Mouse (Mus musculus): ENCODE measurements around the gene Wdr4. TPM values are rescaled to one million over a fixed set of nuclear protein-coding genes. Genes with fewer than 3 reads are reported as not detected.

Wdr4 gene
- polyA plus RNA-seq, 1 experiment from 2014 or later, result 35.2 TPM

GRCm38 (mm10) chr17:31487433-31488060 lies 32.2 kb downstream of the Wdr4 start:
- no peaks in the 10 kb centered on the region for H3K27me3 ChIP-seq
- H3K9ac ChIP-seq, result no peak overlapping the region
- WGBS, result 32% methylated on average over 6 of the region's 6 CpGs
- H3K27ac ChIP-seq, result no peak overlapping the region
- peaks cover 3% of the 10 kb centered on the region; the same call in 1 of the 2 replicates for H3K4me1 ChIP-seq
- no peak for ATAC-seq (ENCODE audit: insufficient number of reproducible peaks, low FRiP score, low TSS enrichment, low read depth)
- H3K4me3 ChIP-seq, result no peak overlapping the region
- H3K4me2 ChIP-seq, result no peak overlapping the region
- H3K36me3 ChIP-seq, result no peaks in the 10 kb centered on the region
- H3K9me3 ChIP-seq, result no peaks in the 10 kb centered on the region

- 65% methylated on average over 10 of the region's 10 CpGs for WGBS
- no peak for ATAC-seq (ENCODE audit: insufficient number of reproducible peaks, low FRiP score, low TSS enrichment, low read depth)
- no peak overlapping the region for H3K27ac ChIP-seq
Observed at GRCm38 (mm10) chr17:31486616-31487198, 33.1 kb downstream of the Wdr4 start.

GRCm38 (mm10) chr17:31479108-31479844 lies 40.5 kb downstream of the Wdr4 start:
- Histone ChIP-seq H3K4me2 (no peak overlapping the region), H3K27me3 (no peaks in the 10 kb centered on the region), H3K36me3 (peaks cover 19% of the 10 kb centered on the region; the same call in 1 of the 2 replicates), H3K4me1 (no peaks in the 10 kb centered on the region), H3K9me3 (no peaks in the 10 kb centered on the region), H3K27ac (no peak overlapping the region), H3K4me3 (no peak overlapping the region), H3K9ac (no peak overlapping the region)
- WGBS, result 48% methylated on average over 11 of the region's 11 CpGs
- ATAC-seq (ENCODE audit: insufficient number of reproducible peaks, low FRiP score, low TSS enrichment, low read depth), result no peak

More at GRCm38 (mm10) chr17:31486616-31487198, 33.1 kb downstream of the Wdr4 start:
- no peaks in the 10 kb centered on the region for H3K27me3 ChIP-seq
- no peak overlapping the region for H3K9ac ChIP-seq
- H3K4me3 ChIP-seq, result no peak overlapping the region
- no peaks in the 10 kb centered on the region for H3K36me3 ChIP-seq
- H3K4me1 ChIP-seq, result 0 out of 2 replicates have a peak, but pooled peaks cover 2% of the 10 kb centered on the region
- H3K9me3 ChIP-seq, result no peaks in the 10 kb centered on the region
- no peak overlapping the region for H3K4me2 ChIP-seq

- ATAC-seq (ENCODE audit: insufficient number of reproducible peaks, low FRiP score, low TSS enrichment, low read depth), result no peak
- no peak overlapping the region for H3K4me2 ChIP-seq
- no peaks in the 10 kb centered on the region for H3K4me1 ChIP-seq
- 66% methylated on average over 7 of the region's 7 CpGs for WGBS
- no peak overlapping the region for H3K9ac ChIP-seq
- H3K27me3 ChIP-seq, result no peaks in the 10 kb centered on the region
- H3K4me3 ChIP-seq, result no peak overlapping the region
- no peak overlapping the region for H3K27ac ChIP-seq
- H3K9me3 ChIP-seq, result no peaks in the 10 kb centered on the region
- H3K36me3 ChIP-seq, result peaks cover 26% of the 10 kb centered on the region
Observed at GRCm38 (mm10) chr17:31478606-31479005, 41.2 kb downstream of the Wdr4 start.

- WGBS, result 87% methylated on average over 6 of the region's 6 CpGs
- Histone ChIP-seq H3K4me2 (no peak overlapping the region), H3K36me3 (peaks cover 62% of the 10 kb centered on the region), H3K27me3 (no peaks in the 10 kb centered on the region), H3K9me3 (no peaks in the 10 kb centered on the region), H3K27ac (no peak overlapping the region), H3K4me3 (no peak overlapping the region), H3K4me1 (no peaks in the 10 kb centered on the region), H3K9ac (no peak overlapping the region)
- ATAC-seq (ENCODE audit: insufficient number of reproducible peaks, low FRiP score, low TSS enrichment, low read depth), result no peak
Observed at GRCm38 (mm10) chr17:31474388-31474787, 45.4 kb downstream of the Wdr4 start.

- Histone ChIP-seq H3K27ac (no peak overlapping the region), H3K27me3 (no peaks in the 10 kb centered on the region), H3K4me3 (no peak overlapping the region), H3K9me3 (no peaks in the 10 kb centered on the region), H3K4me2 (no peak overlapping the region), H3K9ac (no peak overlapping the region), H3K4me1 (no peaks in the 10 kb centered on the region), H3K36me3 (peaks cover 73% of the 10 kb centered on the region)
- WGBS, result 92% methylated on average over 5 of the region's 5 CpGs
- ATAC-seq (ENCODE audit: insufficient number of reproducible peaks, low FRiP score, low TSS enrichment, low read depth), result no peak
Observed at GRCm38 (mm10) chr17:31470766-31471418, 48.9 kb downstream of the Wdr4 start.

- peaks cover 64% of the 10 kb centered on the region for H3K36me3 ChIP-seq
- H3K9ac ChIP-seq, result no peak overlapping the region
- 65% methylated on average over 5 of the region's 5 CpGs for WGBS
- H3K27me3 ChIP-seq, result no peaks in the 10 kb centered on the region
- no peak overlapping the region for H3K27ac ChIP-seq
- H3K4me2 ChIP-seq, result no peak overlapping the region
- H3K4me3 ChIP-seq, result no peak overlapping the region
- H3K4me1 ChIP-seq, result no peaks in the 10 kb centered on the region
- ATAC-seq (ENCODE audit: insufficient number of reproducible peaks, low FRiP score, low TSS enrichment, low read depth), result no peak
- no peaks in the 10 kb centered on the region for H3K9me3 ChIP-seq
Observed at GRCm38 (mm10) chr17:31468496-31468895, 51.3 kb downstream of the Wdr4 start.

GRCm38 (mm10) chr17:31466854-31467253 lies 52.9 kb downstream of the Wdr4 start:
- H3K36me3 ChIP-seq, result peaks cover 65% of the 10 kb centered on the region
- no peaks in the 10 kb centered on the region for H3K9me3 ChIP-seq
- no peaks in the 10 kb centered on the region for H3K27me3 ChIP-seq
- 82% methylated on average over 3 of the region's 3 CpGs for WGBS
- no peak overlapping the region for H3K4me2 ChIP-seq
- no peaks in the 10 kb centered on the region for H3K4me1 ChIP-seq
- no peak overlapping the region for H3K9ac ChIP-seq
- no peak for ATAC-seq (ENCODE audit: insufficient number of reproducible peaks, low FRiP score, low TSS enrichment, low read depth)
- H3K4me3 ChIP-seq, result no peak overlapping the region
- H3K27ac ChIP-seq, result no peak overlapping the region

- peaks cover 51% of the 10 kb centered on the region for H3K36me3 ChIP-seq
- H3K4me2 ChIP-seq, result no peak overlapping the region
Observed at GRCm38 (mm10) chr17:31462506-31462905, 57.3 kb downstream of the Wdr4 start.

GRCm38 (mm10) chr17:31460416-31460815 lies 59.4 kb downstream of the Wdr4 start:
- H3K4me2 ChIP-seq, result no peak overlapping the region
- H3K4me1 ChIP-seq, result peaks cover under 1% of the 10 kb centered on the region; the same call in 1 of the 2 replicates
- no peaks in the 10 kb centered on the region for H3K9me3 ChIP-seq
- peaks cover 42% of the 10 kb centered on the region for H3K36me3 ChIP-seq
- no peak overlapping the region for H3K4me3 ChIP-seq
- ATAC-seq (ENCODE audit: insufficient number of reproducible peaks, low FRiP score, low TSS enrichment, low read depth), result no peak
- WGBS, result 73% methylated on average over 4 of the region's 4 CpGs
- no peak overlapping the region for H3K9ac ChIP-seq
- H3K27me3 ChIP-seq, result no peaks in the 10 kb centered on the region
- no peak overlapping the region for H3K27ac ChIP-seq

More at GRCm38 (mm10) chr17:31462506-31462905, 57.3 kb downstream of the Wdr4 start:
- Histone ChIP-seq H3K9me3 (no peaks in the 10 kb centered on the region), H3K9ac (no peak overlapping the region), H3K27ac (no peak overlapping the region), H3K4me3 (no peak overlapping the region), H3K27me3 (no peaks in the 10 kb centered on the region), H3K4me1 (no peaks in the 10 kb centered on the region)
- no peak for ATAC-seq (ENCODE audit: insufficient number of reproducible peaks, low FRiP score, low TSS enrichment, low read depth)
- 78% methylated on average over 2 of the region's 2 CpGs for WGBS

GRCm38 (mm10) chr17:31456723-31457567 lies 62.8 kb downstream of the Wdr4 start:
- Histone ChIP-seq H3K27ac (no peak overlapping the region), H3K9ac (no peak overlapping the region), H3K4me1 (peaks cover 9% of the 10 kb centered on the region), H3K9me3 (no peaks in the 10 kb centered on the region), H3K27me3 (no peaks in the 10 kb centered on the region), H3K36me3 (peaks cover 28% of the 10 kb centered on the region), H3K4me2 (no peak overlapping the region), H3K4me3 (no peak overlapping the region)
- no peak for ATAC-seq (ENCODE audit: insufficient number of reproducible peaks, low FRiP score, low TSS enrichment, low read depth)
- WGBS, result 68% methylated on average over 18 of the region's 18 CpGs
